In the genomic region with DNA sequence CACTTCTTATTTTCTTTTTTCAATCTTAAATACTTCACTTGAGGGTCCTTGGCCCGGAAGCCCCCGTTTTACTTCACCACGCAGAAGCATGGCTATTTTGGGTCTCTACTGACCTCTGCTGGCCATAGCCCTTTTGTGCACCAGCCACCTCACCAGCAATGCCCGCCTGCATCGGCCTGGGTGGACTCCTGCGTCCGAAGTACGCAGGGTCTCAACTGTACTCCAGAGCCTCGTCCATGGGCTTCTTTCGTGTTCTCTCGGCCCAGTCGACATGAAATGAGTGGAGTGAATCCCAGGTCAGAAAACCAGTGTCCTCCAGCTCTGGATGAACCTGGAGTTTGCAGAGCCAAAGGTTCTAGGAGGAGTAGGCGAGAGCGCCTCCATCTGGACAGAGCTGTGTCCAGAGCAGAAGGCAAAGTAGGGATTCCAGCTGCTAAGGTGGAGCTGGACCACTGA, we compare ENCODE assay signal across 8 mouse cellular contexts. TPM values are rescaled to one million over a fixed set of nuclear protein-coding genes. Genes with fewer than 3 reads are reported as not detected.
DNase-seq lines count a peak whose midpoint lies in the region; ATAC-seq and TF ChIP-seq lines count a peak whose summit lies in the region.

No protein-coding gene starts in this region.

- no peaks in the 10 kb centered on the region for H3K36me3 ChIP-seq in ES-Bruce4 (ENCODE audit: control insufficient read depth, insufficient read depth, low read length, poor library complexity, severe bottlenecking)
- H3K36me3 ChIP-seq in forebrain, embryonic 13.5 days (ENCODE audit: poor library complexity, severe bottlenecking) = no peaks in the 10 kb centered on the region
- H3K36me3 ChIP-seq in liver, embryonic 16.5 days (ENCODE audit: control insufficient read depth, insufficient read depth) = no peaks in the 10 kb centered on the region
- no peaks in the 10 kb centered on the region for H3K36me3 ChIP-seq in neural tube, embryonic 13.5 days
- H3K36me3 ChIP-seq in testis, adult 2 months (ENCODE audit: control insufficient read depth, insufficient read depth, low read length) = no peaks in the 10 kb centered on the region

- H3K27me3 ChIP-seq in ES-Bruce4 (ENCODE audit: control insufficient read depth, insufficient read depth, low read length, poor library complexity, severe bottlenecking) = no peaks in the 10 kb centered on the region
- H3K27me3 ChIP-seq in forebrain, embryonic 13.5 days = no peaks in the 10 kb centered on the region; the same call in 1 of the 2 replicates
- peaks cover 4% of the 10 kb centered on the region; the same call in 1 of the 2 replicates for H3K27me3 ChIP-seq in liver, embryonic 16.5 days (ENCODE audit: control insufficient read depth, insufficient read depth, low read depth, low read length)
- H3K27me3 ChIP-seq in neural tube, embryonic 13.5 days = peaks cover 4% of the 10 kb centered on the region; the same call in 1 of the 2 replicates
- no peaks in the 10 kb centered on the region for H3K27me3 ChIP-seq in testis, adult 2 months (ENCODE audit: control insufficient read depth, insufficient read depth, low read length)

- no peaks in the 10 kb centered on the region for H3K4me1 ChIP-seq in ES-Bruce4 (ENCODE audit: control insufficient read depth, insufficient read depth, low read length)
- no peaks in the 10 kb centered on the region for H3K4me1 ChIP-seq in forebrain, embryonic 13.5 days
- H3K4me1 ChIP-seq in liver, embryonic 16.5 days (ENCODE audit: control insufficient read depth, low read depth, low read length) = no peaks in the 10 kb centered on the region
- no peaks in the 10 kb centered on the region; the same call in 1 of the 2 replicates for H3K4me1 ChIP-seq in neural tube, embryonic 13.5 days (replicated peaks)
- peaks cover 2% of the 10 kb centered on the region; the same call in 1 of the 2 replicates for H3K4me1 ChIP-seq in testis, adult 2 months (ENCODE audit: control insufficient read depth, insufficient read depth, low read length)

- no peak for TF ChIP-seq EP300 in ES-Bruce4 (IDR thresholded peaks at IDR 0.05; ENCODE audit: insufficient read depth, low read depth, low read length)

- H3K27ac ChIP-seq in ES-Bruce4 (ENCODE audit: insufficient read depth, low read length) = no peak overlapping the region
- H3K27ac ChIP-seq in forebrain, embryonic 13.5 days = no peak overlapping the region
- no peak overlapping the region for H3K27ac ChIP-seq in liver, embryonic 16.5 days (ENCODE audit: low read length)
- H3K27ac ChIP-seq in neural tube, embryonic 13.5 days (replicated peaks) = no peak overlapping the region
- H3K27ac ChIP-seq in testis, adult 2 months (ENCODE audit: control insufficient read depth, insufficient read depth, low read depth, low read length) = no peak overlapping the region

- no peak for TF ChIP-seq POLR2A in ES-Bruce4 (IDR thresholded peaks at IDR 0.05; ENCODE audit: insufficient read depth, low read length)
- TF ChIP-seq POLR2A in testis, adult 2 months (IDR thresholded peaks at IDR 0.05; ENCODE audit: control insufficient read depth, low read depth, low read length) = no peak

- peak overlapping the region; percentile 62 for H3K4me2 ChIP-seq in forebrain, embryonic 13.5 days
- H3K4me2 ChIP-seq in liver, embryonic 16.5 days (ENCODE audit: low read depth, low read length) = peak overlapping the region; percentile 73
- peak overlapping the region; percentile 63 for H3K4me2 ChIP-seq in neural tube, embryonic 13.5 days

- DNase-seq in cerebellum, adult 11 months = peak; percentile 76
- peak; percentile 69 to 80 for DNase-seq in heart, postnatal 14 days
- peak; percentile 84 to 86 for DNase-seq in kidney, postnatal 4 days

- no peak overlapping the region for H3K9ac ChIP-seq in ES-Bruce4 (ENCODE audit: low read depth, poor library complexity, severe bottlenecking)
- H3K9ac ChIP-seq in forebrain, embryonic 13.5 days = peak overlapping the region; percentile 46; the same call in 1 of the 2 replicates
- no peak overlapping the region for H3K9ac ChIP-seq in liver, embryonic 16.5 days (ENCODE audit: low read depth, low read length)
- peak overlapping the region; percentile 64 for H3K9ac ChIP-seq in neural tube, embryonic 13.5 days

- H3K4me3 ChIP-seq in ES-Bruce4 (ENCODE audit: low read depth, low read length) = peak overlapping the region; percentile 57
- peak overlapping the region; percentile 34 for H3K4me3 ChIP-seq in forebrain, embryonic 13.5 days
- peak overlapping the region; percentile 41 for H3K4me3 ChIP-seq in liver, embryonic 16.5 days (ENCODE audit: low read depth, low read length)
- peak overlapping the region; percentile 33 for H3K4me3 ChIP-seq in neural tube, embryonic 13.5 days
- H3K4me3 ChIP-seq in testis, adult 2 months (ENCODE audit: control insufficient read depth, low read depth, low read length) = peak overlapping the region; percentile 74

- no peaks in the 10 kb centered on the region for H3K9me3 ChIP-seq in ES-Bruce4 (replicated peaks; ENCODE audit: control insufficient read depth, insufficient read depth, low read length, poor library complexity, severe bottlenecking)
- no peaks in the 10 kb centered on the region for H3K9me3 ChIP-seq in forebrain, embryonic 13.5 days (replicated peaks)
- H3K9me3 ChIP-seq in liver, embryonic 16.5 days (replicated peaks; ENCODE audit: control insufficient read depth, low read length) = no peaks in the 10 kb centered on the region
- H3K9me3 ChIP-seq in neural tube, embryonic 13.5 days = no peaks in the 10 kb centered on the region

- intact Hi-C loops in heart, postnatal 14 days (cut with DNase I) = loop anchor here (1.0 to 10.0 kb wide), 3 partner anchors 62 to 232 kb away; a partner anchor contains a TSS

- TF ChIP-seq CTCF in ES-Bruce4 (IDR thresholded peaks at IDR 0.05; ENCODE audit: low read depth, low read length) = peak; percentile 76
- TF ChIP-seq CTCF in testis, adult 2 months (IDR thresholded peaks at IDR 0.05; ENCODE audit: control insufficient read depth, insufficient read depth, insufficient replicate concordance, low read depth, low read length) = peak; percentile 77

- peak; percentile 75; the same call in 1 of the 2 replicates for ATAC-seq in forebrain, embryonic 13.5 days
- ATAC-seq in liver, embryonic 16.5 days (ENCODE audit: low read depth) = peak; percentile 48; the same call in 1 of the 2 replicates
- ATAC-seq in neural tube, embryonic 13.5 days (ENCODE audit: low read depth) = peak; percentile 79

- WGBS in forebrain, embryonic 13.5 days = 1% methylated on average over 14 of the region's 14 CpGs
- 3% methylated on average over 14 of the region's 14 CpGs for WGBS in liver, embryonic 16.5 days (ENCODE audit: insufficient replicate concordance)
- under 1% methylated on average over 14 of the region's 14 CpGs for WGBS in neural tube, embryonic 13.5 days

RNA-seq across cellular contexts. Expression of a gene that starts 14.9 kb away (rescaled TPM):
- 0.61 TPM in 1 of 2 replicates, not detected in the other for polyA plus RNA-seq in ES-Bruce4 (2011; ENCODE audit: insufficient read depth, insufficient read length, low read depth, missing spikeins)
- polyA plus RNA-seq in forebrain, embryonic 13.5 days (2015; fragmentation: Nextera tagmentation; extraction: Ambion mirVana) = 14.7 and 16.1 TPM in 2 replicates
- total RNA-seq in heart, postnatal 14 days (2021) = under 1 TPM; 0.14 to 0.27 TPM
- polyA plus RNA-seq in liver, embryonic 16.5 days (2015; fragmentation: Nextera tagmentation; extraction: Ambion mirVana) = 0.06 and 0.24 TPM in 2 replicates
- polyA plus RNA-seq in neural tube, embryonic 13.5 days (2015; fragmentation: Nextera tagmentation; extraction: Ambion mirVana) = 17.0 TPM in 2 replicates
- polyA plus RNA-seq in testis, adult 2 months (2012; rRNA removed) = 91.8 and 114 TPM in 2 replicates

RNA-seq across cellular contexts. Expression of a gene that starts 22.1 kb away (rescaled TPM):
- polyA plus RNA-seq in ES-Bruce4 (2011; ENCODE audit: insufficient read depth, insufficient read length, low read depth, missing spikeins) = 3.2 and 4.4 TPM in 2 replicates
- polyA plus RNA-seq in forebrain, embryonic 13.5 days (2015; fragmentation: Nextera tagmentation; extraction: Ambion mirVana) = 3.0 and 3.6 TPM in 2 replicates
- 10 to 100 TPM; 48.2 to 51.7 TPM for total RNA-seq in heart, postnatal 14 days (2021)
- 18.4 and 21.8 TPM in 2 replicates for polyA plus RNA-seq in liver, embryonic 16.5 days (2015; fragmentation: Nextera tagmentation; extraction: Ambion mirVana)
- polyA plus RNA-seq in neural tube, embryonic 13.5 days (2015; fragmentation: Nextera tagmentation; extraction: Ambion mirVana) = 3.9 and 6.0 TPM in 2 replicates
- polyA plus RNA-seq in testis, adult 2 months (2012; rRNA removed) = 129 and 142 TPM in 2 replicates

RNA-seq across cellular contexts. Expression of a gene that starts 57.8 kb away (rescaled TPM):
- polyA plus RNA-seq in ES-Bruce4 (2011; ENCODE audit: insufficient read depth, insufficient read length, low read depth, missing spikeins) = 108 and 109 TPM in 2 replicates
- polyA plus RNA-seq in forebrain, embryonic 13.5 days (2015; fragmentation: Nextera tagmentation; extraction: Ambion mirVana) = 149 and 151 TPM in 2 replicates
- total RNA-seq in heart, postnatal 14 days (2021) = 10 to 100 TPM; 32.7 to 34.7 TPM
- polyA plus RNA-seq in liver, embryonic 16.5 days (2015; fragmentation: Nextera tagmentation; extraction: Ambion mirVana) = 71.1 and 78.8 TPM in 2 replicates
- 94.3 and 96.3 TPM in 2 replicates for polyA plus RNA-seq in neural tube, embryonic 13.5 days (2015; fragmentation: Nextera tagmentation; extraction: Ambion mirVana)
- polyA plus RNA-seq in testis, adult 2 months (2012; rRNA removed) = 24.5 and 26.9 TPM in 2 replicates

Comparison
In these comparisons a context has a peak if more than half of its experiments do, and no peak if none do; other contexts are left out.
1. H3K9ac ChIP-seq: peak in forebrain, embryonic 13.5 days (single experiment) and neural tube, embryonic 13.5 days (single experiment); none in ES-Bruce4 (single experiment) and liver, embryonic 16.5 days (single experiment).
2. Peak in every context shown above with its lines, with median percentiles within 50 percentile points of each other: H3K4me3 ChIP-seq, DNase-seq, ATAC-seq and H3K4me2 ChIP-seq.